Mouse (Mus musculus) MEL (cell line): ENCODE measurements around the gene Cetn4. TPM values are rescaled to one million over a fixed set of nuclear protein-coding genes. Genes with fewer than 3 reads are reported as not detected.

ENCODE experiments used
- DNase-seq: peaks from one replicate; pipeline ENCODE4 v3.0.0; 2011; ENCODE audit warnings: low read depth, low spot score
- H3K27ac ChIP-seq: 2 replicates; pipeline ENCODE4 v1.5.1; 2012; ENCODE audit warnings: low read depth, mild to moderate bottlenecking, control low read depth, low read length, moderate library complexity; ENCODE audit not compliant: control insufficient read depth
- H3K27me3 ChIP-seq, 2 experiments: fragments of 150-350 bp in 1 of 2; sonication (generic) in 1 of 2; 2 replicates each; pipeline ENCODE4 v1.6.1; 2012; ENCODE audit warnings: low read length in 2 of 2, mild to moderate bottlenecking in 2 of 2, improper control_type of control experiment in 1 of 2, moderate library complexity in 1 of 2; ENCODE audit not compliant: insufficient read depth in 2 of 2, control insufficient read depth in 1 of 2
- H3K36me3 ChIP-seq, 2 experiments: 2 replicates each; pipeline ENCODE4 v1.6.1; 2012 to 2014; ENCODE audit warnings: low read length in 2 of 2, improper control_type of control experiment in 1 of 2, inconsistent platforms in 1 of 2, mild to moderate bottlenecking in 1 of 2; ENCODE audit not compliant: insufficient read depth in 2 of 2, control insufficient read depth in 1 of 2
- H3K4me1 ChIP-seq, 2 experiments: fragments of 150-350 bp in 1 of 2; sonication (generic) in 1 of 2; 2 replicates each; pipeline ENCODE4 v1.6.1; 2012; ENCODE audit warnings: low read length in 2 of 2, improper control_type of control experiment in 1 of 2, mild to moderate bottlenecking in 1 of 2; ENCODE audit not compliant: insufficient read depth in 2 of 2, control insufficient read depth in 1 of 2
- H3K4me3 ChIP-seq, 2 experiments: fragments of 150-350 bp in 1 of 2; sonication (generic) in 1 of 2; 2 replicates each; pipeline ENCODE4 v1.5.1; 2012; ENCODE audit warnings: low read depth in 2 of 2, low read length in 2 of 2, mild to moderate bottlenecking in 2 of 2, moderate library complexity in 2 of 2, control low read depth in 1 of 2, improper control_type of control experiment in 1 of 2; ENCODE audit not compliant: control insufficient read depth in 1 of 2, insufficient read depth in 1 of 2
- H3K79me2 ChIP-seq: 2 replicates; pipeline ENCODE4 v1.6.1; 2012; ENCODE audit warnings: mild to moderate bottlenecking, low read length, moderate library complexity; ENCODE audit not compliant: control insufficient read depth, poor library complexity, insufficient read depth
- H3K9ac ChIP-seq: 2 replicates; pipeline ENCODE4 v1.6.1; 2012; ENCODE audit warnings: low read depth, mild to moderate bottlenecking, control low read depth, low read length, moderate library complexity; ENCODE audit not compliant: control insufficient read depth, poor library complexity, severe bottlenecking
- H3K9me3 ChIP-seq: fragments of 150-350 bp; sonication (generic); replicated peaks from 2 replicates; pipeline ENCODE4 v1.6.1; 2012; ENCODE audit warnings: mild to moderate bottlenecking, low read length, improper control_type of control experiment, moderate library complexity; ENCODE audit not compliant: insufficient read depth
- BHLHE40 ChIP-seq: IDR thresholded peaks from 2 replicates; pipeline ENCODE4 v1.6.1; 2012; ENCODE audit warnings: low read depth, mild to moderate bottlenecking, inconsistent platforms, low read length, improper control_type of control experiment, borderline replicate concordance
- CHD1 ChIP-seq: IDR thresholded peaks from 2 replicates; pipeline ENCODE4 v1.6.1; 2012; ENCODE audit warnings: low read depth, mild to moderate bottlenecking, inconsistent platforms, low read length, improper control_type of control experiment
- CHD2 ChIP-seq: IDR thresholded peaks from 2 replicates; pipeline ENCODE4 v1.6.1; 2011; ENCODE audit warnings: low read length, improper control_type of control experiment
- CTCF ChIP-seq, 3 experiments: IDR thresholded peaks in 2 of 3; conservative IDR thresholded peaks in 1 of 3; 2 replicates each; pipeline ENCODE4 v1.5.1; 2011 to 2012; ENCODE audit warnings: low read length in 3 of 3, low read depth in 2 of 3, mild to moderate bottlenecking in 2 of 3, improper control_type of control experiment in 1 of 3, inconsistent platforms in 1 of 3, mixed read lengths in 1 of 3, moderate library complexity in 1 of 3; ENCODE audit not compliant: control insufficient read depth in 1 of 3, insufficient read depth in 1 of 3, poor library complexity in 1 of 3, severe bottlenecking in 1 of 3
- E2F4 ChIP-seq: IDR thresholded peaks from 2 replicates; pipeline ENCODE4 v1.6.1; 2011; ENCODE audit warnings: low read depth, low read length, improper control_type of control experiment, borderline replicate concordance
- ELF1 ChIP-seq: IDR thresholded peaks from 2 replicates; pipeline ENCODE4 v1.6.1; 2014; ENCODE audit warnings: low read depth, mild to moderate bottlenecking, inconsistent platforms, low read length, improper control_type of control experiment, moderate library complexity
- EP300 ChIP-seq, 2 experiments: IDR thresholded peaks; 2 replicates each; pipeline ENCODE4 v1.6.1; 2011; ENCODE audit warnings: improper control_type of control experiment in 2 of 2, low read length in 2 of 2, low read depth in 1 of 2, mild to moderate bottlenecking in 1 of 2
- GABPA ChIP-seq: IDR thresholded peaks from 2 replicates; pipeline ENCODE4 v1.6.1; 2012; ENCODE audit warnings: low read depth, mild to moderate bottlenecking, inconsistent platforms, low read length, improper control_type of control experiment, moderate library complexity
- GATA1 ChIP-seq: IDR thresholded peaks from 2 replicates; pipeline ENCODE4 v1.6.1; 2011; ENCODE audit warnings: low read depth, low read length, improper control_type of control experiment
- HCFC1 ChIP-seq: IDR thresholded peaks from 2 replicates; pipeline ENCODE4 v1.6.1; 2012; ENCODE audit warnings: low read depth, mild to moderate bottlenecking, inconsistent platforms, low read length, improper control_type of control experiment, moderate library complexity
- JUND ChIP-seq: IDR thresholded peaks from 2 replicates; pipeline ENCODE4 v1.6.1; 2011; ENCODE audit warnings: low read depth, mild to moderate bottlenecking, improper control_type of control experiment, low read length
- KAT2A ChIP-seq: conservative IDR thresholded peaks from 2 replicates; pipeline ENCODE4 v1.6.1; 2012; ENCODE audit warnings: low read depth, low read length, improper control_type of control experiment, inconsistent platforms
- MAX ChIP-seq: IDR thresholded peaks from 2 replicates; pipeline ENCODE4 v1.6.1; 2011; ENCODE audit warnings: low read length, improper control_type of control experiment
- MAZ ChIP-seq: IDR thresholded peaks from 2 replicates; pipeline ENCODE4 v1.6.1; 2012; ENCODE audit warnings: low read depth, mild to moderate bottlenecking, inconsistent platforms, low read length, improper control_type of control experiment
- MEF2A ChIP-seq: IDR thresholded peaks from 2 replicates; pipeline ENCODE4 v1.6.1; 2014; ENCODE audit warnings: low read depth, mild to moderate bottlenecking, inconsistent platforms, low read length, improper control_type of control experiment; ENCODE audit not compliant: poor library complexity, insufficient replicate concordance, severe bottlenecking; ENCODE audit errors: extremely low read depth
- MYB ChIP-seq: IDR thresholded peaks from 2 replicates; pipeline ENCODE4 v1.6.1; 2011; ENCODE audit warnings: mild to moderate bottlenecking, low read depth, low read length, improper control_type of control experiment
- MYC ChIP-seq: IDR thresholded peaks from 2 replicates; pipeline ENCODE4 v1.6.1; 2011; ENCODE audit warnings: low read depth, mild to moderate bottlenecking, low read length, improper control_type of control experiment, moderate library complexity
- NELFE ChIP-seq: IDR thresholded peaks from 2 replicates; pipeline ENCODE4 v1.6.1; 2011; ENCODE audit warnings: low read depth, low read length, improper control_type of control experiment
- NRF1 ChIP-seq: IDR thresholded peaks from 2 replicates; pipeline ENCODE4 v1.6.1; 2014; ENCODE audit warnings: low read depth, mild to moderate bottlenecking, inconsistent platforms, low read length, improper control_type of control experiment, moderate library complexity; ENCODE audit not compliant: poor library complexity, insufficient read depth, severe bottlenecking
- POLR2AphosphoS2 ChIP-seq: IDR thresholded peaks from 2 replicates; pipeline ENCODE4 v1.6.1; 2011; ENCODE audit warnings: low read length, improper control_type of control experiment
- RAD21 ChIP-seq: IDR thresholded peaks from 2 replicates; pipeline ENCODE4 v1.6.1; 2011; ENCODE audit warnings: mild to moderate bottlenecking, low read depth, low read length, improper control_type of control experiment
- RCOR1 ChIP-seq: IDR thresholded peaks from 2 replicates; pipeline ENCODE4 v1.6.1; 2012; ENCODE audit warnings: low read depth, mild to moderate bottlenecking, inconsistent platforms, low read length, improper control_type of control experiment
- SIN3A ChIP-seq: IDR thresholded peaks from 2 replicates; pipeline ENCODE4 v1.6.1; 2012; ENCODE audit warnings: low read length, improper control_type of control experiment, inconsistent platforms
- SMC3 ChIP-seq: IDR thresholded peaks from 2 replicates; pipeline ENCODE4 v1.6.1; 2011; ENCODE audit warnings: low read depth, low read length, improper control_type of control experiment
- TAL1 ChIP-seq: IDR thresholded peaks from 2 replicates; pipeline ENCODE4 v1.6.1; 2012; ENCODE audit warnings: mild to moderate bottlenecking, inconsistent platforms, low read length, moderate library complexity, mixed read lengths
- TCF12 ChIP-seq: IDR thresholded peaks from 2 replicates; pipeline ENCODE4 v1.6.1; 2014; ENCODE audit warnings: low read depth, mild to moderate bottlenecking, inconsistent platforms, low read length, improper control_type of control experiment, moderate library complexity
- UBTF ChIP-seq: IDR thresholded peaks from 2 replicates; pipeline ENCODE4 v1.6.1; 2012; ENCODE audit warnings: low read depth, mild to moderate bottlenecking, inconsistent platforms, low read length, improper control_type of control experiment, moderate library complexity, borderline replicate concordance; ENCODE audit not compliant: insufficient read depth
- USF2 ChIP-seq, 2 experiments: IDR thresholded peaks; 2 replicates each; pipeline ENCODE4 v1.6.1; 2011 to 2012; ENCODE audit warnings: improper control_type of control experiment in 2 of 2, low read length in 2 of 2, borderline replicate concordance in 1 of 2, inconsistent platforms in 1 of 2, low read depth in 1 of 2, mild to moderate bottlenecking in 1 of 2; ENCODE audit not compliant: insufficient read depth in 1 of 2
- ZC3H11A ChIP-seq: IDR thresholded peaks from 2 replicates; pipeline ENCODE4 v1.6.1; 2012; ENCODE audit warnings: low read depth, mild to moderate bottlenecking, inconsistent platforms, low read length, improper control_type of control experiment
- ZKSCAN1 ChIP-seq: IDR thresholded peaks from 2 replicates; pipeline ENCODE4 v1.6.1; 2012; ENCODE audit warnings: low read depth, mild to moderate bottlenecking, inconsistent platforms, low read length, improper control_type of control experiment, moderate library complexity
- ZMIZ1 ChIP-seq: IDR thresholded peaks from 2 replicates; pipeline ENCODE4 v1.6.1; 2012; ENCODE audit warnings: low read depth, mild to moderate bottlenecking, inconsistent platforms, low read length, improper control_type of control experiment, moderate library complexity
- polyA plus RNA-seq, 2 experiments: library from polyadenylated mRNA; stranded (reverse) in 1 of 2; unstranded in 1 of 2; fragments of >175 nt in 1 of 2; fragments of >200 nt in 1 of 2; gene quantifications; 2 replicates each; pipeline versions ENCODE4 v1.2.1 to v1.2.4; 2012; ENCODE audit warnings: low replicate concordance in 2 of 2, low read depth in 1 of 2; ENCODE audit not compliant: insufficient read length in 2 of 2, insufficient read depth in 1 of 2, missing spikeins in 1 of 2
- total RNA-seq: library from RNA; depleted of rRNA; stranded (reverse); fragments of 300-350 nt; gene quantifications from 2 replicates; pipeline ENCODE4 v1.2.3, GENCODE M21; 2012

Cetn4 gene
- total and polyA plus RNA-seq, 3 experiments, result 0.85 to 3.8 TPM; not detected in 1

DNA sequence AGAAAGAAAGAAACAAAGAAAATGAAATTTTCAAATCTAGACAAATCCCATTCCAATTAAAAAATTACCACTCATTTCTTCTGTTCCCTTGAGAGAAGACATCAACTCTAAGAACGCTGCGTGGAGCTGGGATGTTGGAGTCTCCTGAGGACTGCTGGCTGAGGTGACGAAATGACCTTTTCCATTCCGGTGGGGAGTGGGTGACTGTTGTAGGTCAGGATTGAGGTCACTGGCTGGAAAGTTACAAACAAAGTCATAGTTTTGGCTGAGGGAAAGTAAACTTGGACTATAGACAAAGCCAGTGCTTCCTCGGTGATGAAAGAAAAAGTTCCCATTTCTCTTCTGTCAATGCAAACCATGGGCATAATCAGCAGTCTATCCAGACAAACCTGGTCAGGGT lies 30.3 kb upstream of the Cetn4 start:
- Histone ChIP-seq H3K9ac (no peak overlapping the region), H3K4me3 (no peak overlapping the region), H3K27ac (no peak overlapping the region), H3K36me3 (no peaks in the 10 kb centered on the region), H3K9me3 (no peaks in the 10 kb centered on the region), H3K27me3 (peaks cover under 1% of the 10 kb centered on the region in 2 experiments; a peak in 2 of 4 replicates), H3K79me2 (no peaks in the 10 kb centered on the region), H3K4me1 (no peaks in the 10 kb centered on the region)
- TF ChIP-seq ZMIZ1 (no peak), CHD1 (no peak), MYC (no peak), JUND (no peak), CTCF (IDR thresholded peaks at IDR 0.05 in 2 of 3, conservative IDR thresholded peaks at IDR 0.05 in 1 of 3; ENCODE audit: control insufficient read depth in 1 of 3, insufficient read depth in 1 of 3, low read depth in 2 of 3, low read length in 3 of 3, poor library complexity in 1 of 3, severe bottlenecking in 1 of 3) (no peak), NRF1 (no peak), HCFC1 (no peak), EP300 (IDR thresholded peaks at IDR 0.05; ENCODE audit: low read depth in 1 of 2, low read length in 2 of 2) (no peak), GABPA (no peak), SIN3A (no peak), MEF2A (no peak), MAZ (no peak), TAL1 (no peak), KAT2A (no peak), SMC3 (no peak), ELF1 (no peak), MAX (no peak), ZC3H11A (no peak), MYB (no peak)
- DNase-seq, result no peak

- H3K27me3 ChIP-seq, result no peaks in the 10 kb centered on the region
- no peak overlapping the region for H3K9ac ChIP-seq
- H3K27ac ChIP-seq, result no peak overlapping the region
- no peaks in the 10 kb centered on the region for H3K36me3 ChIP-seq
- H3K4me1 ChIP-seq, result no peaks in the 10 kb centered on the region
- DNase-seq, result peak; percentile 63
- H3K9me3 ChIP-seq, result no peaks in the 10 kb centered on the region
- no peaks in the 10 kb centered on the region for H3K79me2 ChIP-seq
- no peak overlapping the region for H3K4me3 ChIP-seq
- no peak for TF ChIP-seq USF2 (IDR thresholded peaks at IDR 0.05; ENCODE audit: borderline replicate concordance in 1 of 2, insufficient read depth in 1 of 2, low read depth in 1 of 2, low read length in 2 of 2)
- TF ChIP-seq RCOR1, result no peak
- TF ChIP-seq TCF12, result no peak
- peak; percentile 44 to 73 (median 67) for TF ChIP-seq CTCF (IDR thresholded peaks at IDR 0.05 in 2 of 3, conservative IDR thresholded peaks at IDR 0.05 in 1 of 3; ENCODE audit: control insufficient read depth in 1 of 3, insufficient read depth in 1 of 3, low read depth in 2 of 3, low read length in 3 of 3, poor library complexity in 1 of 3, severe bottlenecking in 1 of 3)
- no peak for TF ChIP-seq ZKSCAN1
- TF ChIP-seq RAD21, result peak; percentile 57
- TF ChIP-seq UBTF, result no peak
- TF ChIP-seq GATA1, result no peak
- no peak for TF ChIP-seq MEF2A
- TF ChIP-seq E2F4, result no peak
- no peak for TF ChIP-seq POLR2AphosphoS2
- TF ChIP-seq HCFC1, result no peak
- TF ChIP-seq ZMIZ1, result no peak
- TF ChIP-seq SMC3, result peak; percentile 62
- TF ChIP-seq MYB, result no peak
- no peak for TF ChIP-seq NELFE
- TF ChIP-seq JUND, result no peak
- no peak for TF ChIP-seq KAT2A
- TF ChIP-seq CHD2, result no peak
- no peak for TF ChIP-seq BHLHE40
- no peak for TF ChIP-seq MAX
These were observed 28.6 kb upstream of the Cetn4 start for GRCm38 (mm10) chr3:37341110-37341509.
